Mouse (Mus musculus): ENCODE data around the gene Ugt1a8. TPM values are rescaled to one million over a fixed set of nuclear protein-coding genes. Genes with fewer than 3 reads are reported as not detected.

Gene Ugt1a8
- polyA plus RNA-seq, 1 experiment, result not detected

- Histone ChIP-seq H3K4me1 (ENCODE audit: control insufficient read depth, insufficient read depth, low read length) (no peaks in the 10 kb centered on the region), H3K4me3 (replicated peaks; ENCODE audit: extremely low read depth, low read depth, low read length) (no peak overlapping the region)
- WGBS, result 62% methylated on average over 5 of the region's 5 CpGs
- no peak for DNase-seq
- TF ChIP-seq CTCF (IDR thresholded peaks at IDR 0.05; ENCODE audit: insufficient read depth, low read length) (no peak), POLR2A (IDR thresholded peaks at IDR 0.05; ENCODE audit: borderline replicate concordance, extremely low read depth, low read depth, low read length) (no peak)
Observed at GRCm38 (mm10) chr1:88243861-88244260, 156.2 kb downstream of the Ugt1a8 start.

DNA sequence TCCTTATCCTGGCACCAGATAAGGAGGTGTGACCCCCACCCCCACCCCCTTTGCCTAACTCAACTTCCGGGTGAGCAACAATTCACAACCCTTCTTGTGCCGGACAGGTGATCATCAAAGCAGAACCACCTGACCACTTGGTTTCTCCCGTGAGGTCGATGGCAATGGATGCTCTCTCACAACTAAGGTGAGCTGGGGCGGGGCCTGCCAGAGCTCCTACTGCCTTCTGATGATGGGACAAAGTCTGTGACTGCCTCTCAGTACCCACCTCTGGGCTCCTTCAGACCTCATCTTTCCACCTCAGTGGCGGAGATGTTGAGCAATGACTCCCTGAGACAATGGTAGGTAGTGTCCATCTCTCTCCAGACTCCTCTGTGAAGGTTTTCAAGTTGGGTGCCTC is 158.3 kb downstream of the Ugt1a8 start:
- no peak for TF ChIP-seq CTCF (IDR thresholded peaks at IDR 0.05; ENCODE audit: insufficient read depth, low read length)
- no peak for TF ChIP-seq POLR2A (IDR thresholded peaks at IDR 0.05; ENCODE audit: borderline replicate concordance, extremely low read depth, low read depth, low read length)
- Histone ChIP-seq H3K4me3 (replicated peaks; ENCODE audit: extremely low read depth, low read depth, low read length) (no peak overlapping the region), H3K4me1 (ENCODE audit: control insufficient read depth, insufficient read depth, low read length) (no peaks in the 10 kb centered on the region)
- 75% methylated on average over 6 of the region's 6 CpGs for WGBS
- DNase-seq, result no peak

- TF ChIP-seq CTCF (IDR thresholded peaks at IDR 0.05; ENCODE audit: insufficient read depth, low read length) (no peak), POLR2A (IDR thresholded peaks at IDR 0.05; ENCODE audit: borderline replicate concordance, extremely low read depth, low read depth, low read length) (no peak)
- WGBS, result 42% methylated on average over 6 of the region's 6 CpGs
- DNase-seq, result no peak
Observed at GRCm38 (mm10) chr1:88246386-88246785, 158.8 kb downstream of the Ugt1a8 start.

GRCm38 (mm10) chr1:88247660-88248059 is 160.0 kb downstream of the Ugt1a8 start:
- DNase-seq, result no peak
- 41% methylated on average over 2 of the region's 2 CpGs for WGBS
- TF ChIP-seq POLR2A (IDR thresholded peaks at IDR 0.05; ENCODE audit: borderline replicate concordance, extremely low read depth, low read depth, low read length) (no peak), CTCF (IDR thresholded peaks at IDR 0.05; ENCODE audit: insufficient read depth, low read length) (no peak)
- H3K4me3 ChIP-seq (replicated peaks; ENCODE audit: extremely low read depth, low read depth, low read length), result no peak overlapping the region
- no peaks in the 10 kb centered on the region for H3K4me1 ChIP-seq (ENCODE audit: control insufficient read depth, insufficient read depth, low read length)

More at GRCm38 (mm10) chr1:88246386-88246785, 158.8 kb downstream of the Ugt1a8 start:
- no peak overlapping the region for H3K4me3 ChIP-seq (replicated peaks; ENCODE audit: extremely low read depth, low read depth, low read length)
- no peaks in the 10 kb centered on the region for H3K4me1 ChIP-seq (ENCODE audit: control insufficient read depth, insufficient read depth, low read length)

GRCm38 (mm10) chr1:88248658-88249057 is 161.0 kb downstream of the Ugt1a8 start:
- no peak for DNase-seq
- no peak overlapping the region for H3K4me3 ChIP-seq (replicated peaks; ENCODE audit: extremely low read depth, low read depth, low read length)
- no peak for TF ChIP-seq CTCF (IDR thresholded peaks at IDR 0.05; ENCODE audit: insufficient read depth, low read length)
- TF ChIP-seq POLR2A (IDR thresholded peaks at IDR 0.05; ENCODE audit: borderline replicate concordance, extremely low read depth, low read depth, low read length), result no peak
- WGBS, result 56% methylated on average over 4 of the region's 4 CpGs
- no peaks in the 10 kb centered on the region for H3K4me1 ChIP-seq (ENCODE audit: control insufficient read depth, insufficient read depth, low read length)

DNA sequence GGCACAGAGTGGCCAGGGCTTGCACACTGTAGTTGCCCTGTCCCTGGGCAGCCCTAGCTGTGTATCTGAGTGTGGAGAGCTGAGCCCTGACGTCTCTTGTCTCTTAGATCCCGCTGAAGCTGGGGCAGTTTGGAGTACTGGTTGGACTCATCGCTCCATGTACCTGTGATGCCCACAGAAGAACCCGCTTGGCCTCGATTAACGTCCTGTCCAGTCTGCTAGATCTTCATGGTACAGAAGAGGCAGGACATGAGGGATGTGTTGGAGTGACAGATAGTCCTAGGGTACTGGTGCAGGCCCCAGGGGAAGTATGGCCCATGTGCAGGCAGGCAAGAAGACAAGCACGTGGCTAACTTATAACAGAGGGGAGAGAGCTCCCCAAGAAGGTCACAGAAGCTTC is 162.0 kb downstream of the Ugt1a8 start:
- 73% methylated on average over 7 of the region's 7 CpGs for whole genome bisulfite sequencing
- no peaks in the 10 kb centered on the region for H3K4me1 ChIP-seq (ENCODE audit: control insufficient read depth, insufficient read depth, low read length)
- no peak for TF ChIP-seq POLR2A (IDR thresholded peaks at IDR 0.05; ENCODE audit: borderline replicate concordance, extremely low read depth, low read depth, low read length)
- TF ChIP-seq CTCF (IDR thresholded peaks at IDR 0.05; ENCODE audit: insufficient read depth, low read length), result no peak

DNA sequence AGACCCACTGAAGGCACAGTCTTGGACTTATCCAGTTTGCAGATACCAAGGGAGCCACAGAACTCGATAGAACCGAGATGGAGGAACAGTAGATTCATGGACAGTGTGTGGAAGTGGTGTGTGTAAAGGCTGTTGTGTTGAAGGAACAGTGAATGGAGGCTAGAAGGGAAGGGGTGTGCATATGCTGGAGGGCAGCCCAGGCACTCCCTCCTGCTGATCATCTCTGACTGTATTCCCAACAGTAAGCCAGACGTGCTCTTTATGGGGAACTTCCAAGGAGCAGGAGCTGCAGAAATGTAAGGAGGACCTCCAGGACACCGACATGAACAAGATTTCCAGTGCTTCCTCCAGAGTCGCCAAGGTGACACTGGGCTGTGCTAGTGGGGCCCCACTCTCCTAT is 162.4 kb downstream of the Ugt1a8 start:
- no peak for TF ChIP-seq CTCF (IDR thresholded peaks at IDR 0.05; ENCODE audit: insufficient read depth, low read length)
- TF ChIP-seq POLR2A (IDR thresholded peaks at IDR 0.05; ENCODE audit: borderline replicate concordance, extremely low read depth, low read depth, low read length), result no peak
- no peak for DNase-seq
- 78% methylated on average over 5 of the region's 5 CpGs for WGBS
- H3K4me3 ChIP-seq (replicated peaks; ENCODE audit: extremely low read depth, low read depth, low read length), result no peak overlapping the region
- no peaks in the 10 kb centered on the region for H3K4me1 ChIP-seq (ENCODE audit: control insufficient read depth, insufficient read depth, low read length)

More for the DNA sequence above, 162.0 kb downstream of the Ugt1a8 start:
- no peak for DNase-seq
- H3K4me3 ChIP-seq (replicated peaks; ENCODE audit: extremely low read depth, low read depth, low read length), result no peak overlapping the region

GRCm38 (mm10) chr1:88253106-88253505 is 165.5 kb downstream of the Ugt1a8 start:
- Histone ChIP-seq H3K4me3 (replicated peaks; ENCODE audit: extremely low read depth, low read depth, low read length) (no peak overlapping the region), H3K4me1 (ENCODE audit: control insufficient read depth, insufficient read depth, low read length) (no peaks in the 10 kb centered on the region)
- TF ChIP-seq POLR2A (IDR thresholded peaks at IDR 0.05; ENCODE audit: borderline replicate concordance, extremely low read depth, low read depth, low read length) (no peak), CTCF (IDR thresholded peaks at IDR 0.05; ENCODE audit: insufficient read depth, low read length) (no peak)
- WGBS, result 69% methylated on average over 8 of the region's 8 CpGs
- no peak for DNase-seq

DNA sequence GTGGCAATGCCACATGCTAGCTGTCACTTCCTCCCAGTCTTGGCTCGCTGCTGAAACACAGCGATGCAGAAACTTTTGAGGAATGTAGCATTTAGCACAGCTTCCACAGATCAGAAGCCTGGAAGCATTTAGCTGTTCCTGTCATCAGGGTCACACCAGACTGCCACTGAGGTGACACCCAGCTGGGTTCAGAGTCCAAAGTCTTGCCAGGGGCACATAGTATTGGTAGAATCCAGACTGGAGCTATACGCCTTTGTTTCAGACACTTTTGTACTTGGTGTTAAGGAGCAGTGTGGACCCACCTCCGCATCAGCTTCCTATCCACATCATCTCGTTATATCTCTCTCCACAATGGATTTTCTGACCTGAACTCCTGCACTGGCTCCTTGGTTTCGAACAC is 165.9 kb downstream of the Ugt1a8 start:
- WGBS, result 66% methylated on average over 6 of the region's 6 CpGs
- H3K4me3 ChIP-seq (replicated peaks; ENCODE audit: extremely low read depth, low read depth, low read length), result no peak overlapping the region
- TF ChIP-seq POLR2A (IDR thresholded peaks at IDR 0.05; ENCODE audit: borderline replicate concordance, extremely low read depth, low read depth, low read length), result no peak
- no peak for TF ChIP-seq CTCF (IDR thresholded peaks at IDR 0.05; ENCODE audit: insufficient read depth, low read length)
- DNase-seq, result no peak
- H3K4me1 ChIP-seq (ENCODE audit: control insufficient read depth, insufficient read depth, low read length), result no peaks in the 10 kb centered on the region

DNA sequence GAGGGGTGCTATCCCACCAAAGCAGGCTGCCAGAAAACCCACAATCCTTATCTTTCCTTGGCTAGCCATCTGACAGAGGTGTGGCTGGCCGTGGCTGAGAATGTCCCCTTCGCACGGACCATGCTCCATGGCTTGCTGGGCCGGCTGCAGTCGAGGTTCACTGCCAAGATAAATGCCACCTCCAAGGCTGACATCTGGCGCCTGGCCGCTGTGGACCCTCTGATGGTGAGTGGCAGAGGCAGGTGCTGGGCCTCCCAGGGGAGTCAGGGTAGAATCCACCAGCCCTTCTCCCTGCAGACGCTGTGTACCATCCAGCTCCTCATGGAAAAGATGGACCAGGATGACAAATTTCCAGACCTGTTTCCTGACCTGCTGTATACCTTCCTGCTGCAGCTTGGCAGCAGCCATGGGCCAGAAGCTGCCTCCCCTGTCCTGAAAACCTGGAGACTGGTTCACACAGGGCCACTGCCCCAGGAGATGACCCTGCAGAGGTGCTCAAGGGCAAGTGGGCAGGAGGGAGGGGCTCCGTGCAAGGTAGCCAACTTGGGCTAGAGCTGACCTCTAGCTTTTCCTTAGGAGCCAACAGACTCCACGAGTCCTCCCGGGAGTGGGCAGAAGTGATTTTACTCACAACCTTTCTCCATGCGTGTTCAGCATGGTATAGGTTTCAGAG is 167.3 kb downstream of the Ugt1a8 start:
- Histone ChIP-seq H3K4me1 (ENCODE audit: control insufficient read depth, insufficient read depth, low read length) (no peaks in the 10 kb centered on the region), H3K4me3 (replicated peaks; ENCODE audit: extremely low read depth, low read depth, low read length) (no peak overlapping the region)
- DNase-seq, result no peak
- WGBS, result 82% methylated on average over 12 of the region's 12 CpGs
- TF ChIP-seq CTCF (IDR thresholded peaks at IDR 0.05; ENCODE audit: insufficient read depth, low read length), result no peak
- TF ChIP-seq POLR2A (IDR thresholded peaks at IDR 0.05; ENCODE audit: borderline replicate concordance, extremely low read depth, low read depth, low read length), result no peak
